Mouse (Mus musculus): ENCODE results near the gene Serinc1.

The Serinc1 gene

DNA sequence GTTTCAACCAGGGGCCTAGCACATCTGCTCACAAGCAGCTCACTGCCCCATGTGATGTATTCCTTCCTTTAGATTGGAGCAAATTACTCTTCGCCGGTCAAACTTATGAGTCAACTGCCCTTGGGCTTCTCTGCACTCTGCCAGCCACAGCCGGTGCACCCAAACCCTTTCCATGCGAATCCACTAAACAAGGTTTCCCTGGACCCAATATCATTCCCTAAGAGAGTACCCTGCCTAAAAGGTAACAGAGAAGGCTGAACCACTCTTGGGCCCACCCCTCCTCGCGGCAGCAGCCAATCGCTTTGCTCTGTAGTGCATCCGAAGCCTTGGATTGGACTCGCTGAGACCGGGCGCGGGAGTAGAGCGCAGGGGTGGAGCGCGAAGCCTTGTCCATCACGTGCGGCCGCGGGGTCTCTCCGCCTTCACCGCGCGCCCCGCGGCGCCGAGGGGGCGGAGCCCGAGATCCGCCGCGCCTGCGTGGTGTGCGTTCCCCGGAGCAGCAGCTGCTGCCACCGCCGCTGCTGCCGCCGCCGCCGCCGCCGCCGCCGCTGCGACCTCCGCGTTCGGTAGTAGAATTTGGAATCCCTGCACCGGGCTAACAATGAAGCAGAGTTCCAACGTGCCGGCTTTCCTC is 46.3 kb downstream of the Serinc1 start, which contains the start of gene Hsf2:
Gene Hsf2, plus strand, starts transcription at position 478 of the 634 bp plus-strand sequence.
- peak; percentile 94 for DNase-seq (ENCODE audit: low read depth, low spot score)

DNA sequence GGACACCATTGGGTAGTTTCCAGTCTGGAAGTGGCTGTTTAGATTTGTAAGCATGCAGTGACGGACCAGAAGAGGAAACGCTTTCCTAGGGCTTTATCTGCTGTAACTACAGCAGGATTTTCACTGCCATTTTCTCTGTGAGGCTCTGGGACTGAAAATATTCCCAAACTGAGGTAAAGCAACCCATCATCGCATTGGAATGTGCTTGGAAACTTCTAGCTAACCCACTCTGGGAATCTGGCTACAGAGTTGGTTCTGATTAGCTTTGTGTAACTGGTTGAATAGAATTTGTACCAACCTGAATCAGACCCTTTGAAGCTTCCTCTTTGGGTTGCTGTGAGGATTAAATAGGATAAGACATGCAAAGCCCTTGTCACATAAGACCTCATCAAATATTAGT is 47.6 kb downstream of the Serinc1 start:
- no peak for DNase-seq (ENCODE audit: low read depth, low spot score)

DNA sequence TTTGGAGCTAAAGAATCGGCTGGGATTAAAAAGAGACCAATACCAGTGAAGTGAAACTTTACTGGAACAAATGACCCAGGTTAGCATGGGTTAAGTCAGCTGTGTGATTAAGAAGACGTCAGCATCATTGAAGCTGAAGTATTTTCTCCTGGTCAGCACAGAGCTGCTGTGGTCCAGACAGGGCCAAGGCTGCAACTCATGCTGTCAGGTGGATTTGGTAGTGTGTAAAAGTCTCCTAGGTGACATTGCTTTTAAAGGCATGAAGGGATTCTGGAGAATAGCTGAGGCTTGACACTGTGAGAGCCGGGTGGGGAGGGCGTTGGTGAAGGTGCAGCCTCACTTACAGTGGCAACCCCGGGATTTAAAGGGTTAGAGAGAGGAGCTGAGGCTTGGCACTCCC is 50.6 kb downstream of the Serinc1 start:
- DNase-seq (ENCODE audit: low read depth, low spot score): no peak

DNA sequence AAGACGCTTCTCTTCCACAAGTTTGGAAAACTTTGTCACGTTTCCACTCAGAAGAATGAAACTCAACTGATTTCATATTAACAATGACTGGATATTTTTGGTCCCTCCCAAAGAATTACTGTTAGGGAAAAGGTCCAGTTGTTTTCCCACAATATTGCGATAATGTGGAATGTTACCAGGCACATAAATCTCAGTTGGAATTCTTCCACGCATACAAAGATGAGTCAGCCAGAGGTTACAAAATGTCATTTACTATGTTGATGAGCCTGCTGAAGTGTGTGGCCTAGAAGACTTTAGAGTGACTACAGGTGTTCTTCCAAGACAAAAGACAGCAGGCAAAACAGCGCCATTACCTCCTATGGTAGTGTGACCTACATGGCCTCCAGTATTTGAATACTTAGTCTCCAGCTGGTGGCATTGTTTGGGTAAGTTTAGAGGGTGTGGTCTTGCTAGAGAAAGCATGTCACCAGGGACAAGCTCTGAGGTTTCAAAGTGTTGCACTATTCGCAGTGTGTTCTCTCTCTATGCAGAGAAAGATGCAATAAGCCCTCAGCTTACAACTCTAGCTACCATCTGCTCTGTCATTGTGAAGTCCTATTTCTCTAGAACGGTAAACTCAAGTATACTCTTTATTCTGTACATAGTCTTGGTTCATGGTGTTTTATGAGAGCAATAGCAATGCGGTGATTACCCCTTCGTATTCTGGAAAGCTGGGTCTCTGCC is 55.0 kb downstream of the Serinc1 start:
- DNase-seq (ENCODE audit: low read depth, low spot score): no peak
